Mouse (Mus musculus) c-Kit-positive CD71-positive TER-119-negative erythroid progenitor cells, embryonic 14.5 days (primary cell): ENCODE measurements around the gene Mybph.

ENCODE experiments used
- DNase-seq: peaks from one replicate; pipeline ENCODE4 v3.0.0-alpha.2; 2013; ENCODE audit warnings: low read depth

Gene Mybph

DNA sequence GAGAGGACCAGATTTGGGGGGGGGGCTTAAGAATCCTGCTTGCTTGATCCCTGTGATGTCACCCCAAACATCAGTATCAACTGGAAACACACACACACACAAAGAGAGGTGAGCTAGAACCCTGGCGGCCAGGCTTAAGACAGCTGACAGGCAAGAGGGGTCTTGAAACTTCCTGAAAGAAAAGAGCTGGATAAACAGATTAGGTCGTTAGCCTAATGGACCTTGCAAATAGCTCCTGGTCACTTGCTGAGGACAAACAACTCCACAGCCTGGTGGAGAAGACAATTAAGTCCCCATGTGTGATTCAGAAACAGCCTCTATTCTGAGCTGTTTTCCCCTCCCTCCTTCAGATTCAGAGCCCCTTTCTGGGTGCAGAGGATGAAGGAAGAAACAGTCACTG lies 18.4 kb downstream of the Mybph start:
- no peak for DNase-seq

DNA sequence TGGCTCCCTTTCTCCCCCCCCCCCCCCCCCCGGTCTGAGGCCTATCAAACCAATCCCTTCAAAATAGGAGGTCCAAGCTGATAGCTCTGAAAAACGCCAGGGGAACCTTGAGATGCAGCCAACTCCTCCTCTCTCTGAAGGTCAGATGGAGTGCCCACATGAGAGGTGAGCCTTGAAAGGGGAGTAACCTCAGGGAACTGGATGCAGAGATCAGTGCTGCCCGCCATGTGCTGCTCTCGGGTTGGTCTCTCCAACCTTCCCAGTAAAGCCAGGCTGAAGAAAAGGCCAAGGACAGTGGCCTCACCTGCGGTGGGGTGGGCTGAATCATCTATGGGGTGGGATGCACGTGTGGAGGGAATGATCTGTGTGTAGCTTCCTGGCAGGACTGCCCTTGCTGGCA lies 19.1 kb downstream of the Mybph start:
- no peak for DNase-seq

DNA sequence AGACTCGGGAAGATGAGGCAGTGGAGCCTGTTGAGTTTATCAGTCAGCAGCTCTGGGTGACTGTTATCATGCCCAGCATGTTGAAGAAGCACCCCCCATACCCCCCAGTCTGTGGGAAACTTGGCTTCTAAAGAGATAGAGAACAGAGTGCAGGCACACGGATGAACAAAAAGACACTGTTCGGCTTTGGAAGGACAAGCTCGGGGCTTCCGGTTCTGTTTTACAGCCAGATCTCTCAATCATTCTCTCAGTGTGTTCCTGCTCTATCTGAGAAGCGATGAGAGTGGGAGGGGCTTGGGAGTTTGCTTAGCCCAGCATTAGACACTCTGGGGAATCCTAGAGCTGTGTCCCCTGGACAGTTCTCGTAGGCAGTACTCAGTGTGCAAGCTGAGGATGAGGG lies 20.2 kb downstream of the Mybph start:
- no peak for DNase-seq

DNA sequence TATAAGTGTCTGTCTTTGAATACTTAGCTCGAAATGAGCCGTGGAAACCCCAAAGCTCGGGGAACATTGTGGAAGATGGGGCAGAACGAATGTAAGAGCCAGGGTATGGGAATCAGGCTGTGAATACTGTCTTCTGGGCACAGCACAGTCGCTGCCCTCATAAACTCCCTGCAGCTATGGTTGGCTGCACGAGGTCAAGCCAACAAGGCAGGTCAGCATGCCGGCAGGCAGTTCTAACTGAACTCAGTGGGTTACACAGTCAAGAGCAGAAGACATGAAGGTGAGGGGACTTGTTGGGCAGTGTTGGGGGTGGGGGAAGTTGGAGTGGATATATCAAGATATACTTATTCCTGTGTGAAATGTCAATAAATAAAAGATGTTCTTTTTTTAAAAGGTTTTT lies 21.8 kb downstream of the Mybph start:
- no peak for DNase-seq

DNA sequence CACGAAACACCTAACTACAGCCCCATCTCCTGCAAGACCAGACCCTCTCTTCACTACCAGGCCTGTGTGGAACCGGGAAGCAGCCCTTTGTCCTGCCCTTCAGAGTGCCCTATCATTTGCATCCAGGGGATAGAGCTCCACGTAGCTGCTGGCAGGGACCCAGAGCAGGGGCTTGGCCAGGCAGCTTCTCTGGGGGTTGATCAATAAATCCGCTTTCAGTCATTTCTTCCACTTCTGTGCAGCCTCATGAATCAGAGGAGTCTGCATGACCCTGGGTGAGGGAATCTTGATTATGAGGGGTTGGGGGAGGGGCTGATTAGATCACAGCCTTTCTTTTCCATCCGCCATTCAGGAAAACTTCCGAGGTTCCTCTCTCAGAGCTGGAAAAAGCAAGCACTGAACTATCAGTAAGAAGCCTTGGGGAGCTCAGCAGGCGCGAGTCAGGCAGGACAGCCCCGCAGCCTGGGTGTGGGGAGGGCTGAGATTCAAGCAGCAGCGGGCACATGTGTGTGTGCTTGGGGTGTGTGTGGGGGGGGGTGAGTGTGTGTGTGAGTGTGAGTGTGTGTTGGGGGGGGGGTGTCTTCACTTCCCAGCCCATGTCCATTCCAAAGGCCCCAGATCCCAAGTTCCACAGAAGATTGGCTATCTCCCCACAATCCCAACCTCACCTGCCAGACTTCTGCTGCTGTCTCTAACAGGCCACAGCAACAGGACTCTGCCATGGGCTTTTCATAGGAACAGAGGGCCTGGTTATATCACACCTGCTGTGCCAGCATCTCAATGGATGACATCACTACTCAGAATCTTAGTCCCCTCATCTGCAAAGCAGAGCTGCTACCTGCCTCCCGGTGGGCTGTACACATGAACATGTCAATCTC lies 22.7 kb downstream of the Mybph start:
- no peak for DNase-seq

DNA sequence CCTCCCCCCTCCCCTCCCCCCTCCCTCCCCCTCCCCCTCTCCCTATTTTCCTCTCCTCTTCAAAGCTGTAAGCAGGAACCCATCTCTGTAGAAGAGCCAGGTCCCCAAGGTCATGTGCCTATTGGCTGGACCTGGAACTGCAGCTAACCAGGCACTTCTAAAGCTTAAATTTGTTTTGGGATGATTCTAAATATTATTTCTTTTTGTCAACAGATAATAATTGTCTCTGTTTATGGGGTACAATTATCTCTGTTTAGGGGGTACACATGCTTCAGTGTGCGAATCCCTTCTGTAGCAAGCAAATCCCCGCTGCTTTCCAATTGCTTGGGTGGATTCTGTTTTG lies 23.4 kb downstream of the Mybph start:
- no peak for DNase-seq

DNA sequence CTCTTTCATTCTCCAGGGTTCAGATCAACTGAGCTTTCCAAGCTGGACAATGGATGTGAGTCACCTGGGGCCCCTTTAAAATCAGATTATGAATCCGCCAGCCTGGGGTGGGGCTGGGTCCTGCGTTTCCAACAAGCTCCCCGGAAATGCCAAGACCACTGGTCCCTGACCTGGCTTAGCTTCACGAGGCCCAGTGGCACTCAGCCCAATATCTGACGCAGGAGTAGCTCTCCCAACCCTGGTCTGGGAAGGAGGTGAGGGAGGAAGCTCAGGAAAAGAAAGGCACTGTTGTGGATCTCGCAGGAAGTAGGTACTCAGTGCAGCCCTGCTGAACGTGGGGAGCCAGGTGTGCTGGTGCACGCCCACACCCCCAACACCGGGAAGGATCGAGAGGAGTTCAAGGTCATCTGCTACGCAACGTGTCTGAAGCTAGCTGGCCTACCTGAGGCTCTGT lies 23.8 kb downstream of the Mybph start:
- DNase-seq = no peak

DNA sequence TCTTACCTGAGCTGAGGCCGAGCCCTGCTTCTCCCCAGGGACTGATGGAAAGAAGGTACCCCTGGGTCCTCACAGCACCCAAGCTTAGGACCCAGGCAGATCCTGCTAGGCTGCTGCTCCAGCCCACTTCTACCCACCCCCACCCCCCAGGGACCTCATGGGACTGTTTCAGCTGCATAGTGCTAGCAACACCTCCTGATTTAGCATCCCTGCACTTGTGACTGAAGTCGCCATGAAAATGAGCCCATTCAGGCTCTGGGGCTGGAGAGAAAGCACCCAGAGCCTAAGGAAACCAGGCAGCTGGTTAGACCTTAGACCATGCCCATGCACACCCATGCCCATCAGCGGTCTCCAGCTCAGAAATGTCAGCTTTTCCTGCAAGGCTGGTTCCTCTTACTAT lies 24.7 kb downstream of the Mybph start:
- DNase-seq = no peak

DNA sequence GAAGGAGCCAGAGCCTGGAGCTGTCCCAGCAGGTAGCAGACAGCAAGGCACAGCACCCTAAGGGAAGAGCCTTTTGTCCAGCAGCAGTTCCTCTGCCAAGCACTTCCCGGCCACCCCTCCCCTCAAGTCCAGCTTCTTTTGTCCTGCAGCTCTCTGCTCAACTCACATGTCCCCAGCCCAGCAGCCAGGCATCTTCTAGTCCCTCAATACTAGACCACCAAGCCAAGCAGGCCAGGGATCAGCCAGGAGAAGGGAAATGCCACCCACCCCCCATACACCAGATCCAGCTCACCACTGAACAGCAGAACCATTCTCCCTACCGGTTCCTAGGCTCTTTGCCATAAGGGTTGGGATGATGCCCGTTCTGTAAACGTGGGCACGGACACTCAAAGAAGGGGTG lies 26.4 kb downstream of the Mybph start:
- DNase-seq = no peak

DNA sequence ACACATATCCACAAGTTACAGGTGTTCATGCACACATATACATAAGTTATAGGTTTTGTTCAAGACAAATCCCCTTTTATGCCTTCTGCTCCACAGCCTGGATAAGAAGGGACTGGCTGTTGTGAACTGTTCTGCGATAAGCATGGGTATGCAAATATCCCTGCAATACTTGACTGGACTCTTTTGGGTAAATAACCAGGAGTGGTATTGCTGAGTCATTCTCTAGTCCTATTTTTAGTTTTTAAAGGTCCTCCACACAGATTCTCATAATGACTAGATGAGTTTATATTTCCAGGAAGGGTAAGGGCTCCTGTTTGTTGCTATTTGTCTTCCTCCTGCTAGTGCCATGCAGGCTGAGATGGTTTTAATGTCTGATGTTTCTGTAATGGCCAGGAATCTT lies 27.9 kb downstream of the Mybph start:
- no peak for DNase-seq

DNA sequence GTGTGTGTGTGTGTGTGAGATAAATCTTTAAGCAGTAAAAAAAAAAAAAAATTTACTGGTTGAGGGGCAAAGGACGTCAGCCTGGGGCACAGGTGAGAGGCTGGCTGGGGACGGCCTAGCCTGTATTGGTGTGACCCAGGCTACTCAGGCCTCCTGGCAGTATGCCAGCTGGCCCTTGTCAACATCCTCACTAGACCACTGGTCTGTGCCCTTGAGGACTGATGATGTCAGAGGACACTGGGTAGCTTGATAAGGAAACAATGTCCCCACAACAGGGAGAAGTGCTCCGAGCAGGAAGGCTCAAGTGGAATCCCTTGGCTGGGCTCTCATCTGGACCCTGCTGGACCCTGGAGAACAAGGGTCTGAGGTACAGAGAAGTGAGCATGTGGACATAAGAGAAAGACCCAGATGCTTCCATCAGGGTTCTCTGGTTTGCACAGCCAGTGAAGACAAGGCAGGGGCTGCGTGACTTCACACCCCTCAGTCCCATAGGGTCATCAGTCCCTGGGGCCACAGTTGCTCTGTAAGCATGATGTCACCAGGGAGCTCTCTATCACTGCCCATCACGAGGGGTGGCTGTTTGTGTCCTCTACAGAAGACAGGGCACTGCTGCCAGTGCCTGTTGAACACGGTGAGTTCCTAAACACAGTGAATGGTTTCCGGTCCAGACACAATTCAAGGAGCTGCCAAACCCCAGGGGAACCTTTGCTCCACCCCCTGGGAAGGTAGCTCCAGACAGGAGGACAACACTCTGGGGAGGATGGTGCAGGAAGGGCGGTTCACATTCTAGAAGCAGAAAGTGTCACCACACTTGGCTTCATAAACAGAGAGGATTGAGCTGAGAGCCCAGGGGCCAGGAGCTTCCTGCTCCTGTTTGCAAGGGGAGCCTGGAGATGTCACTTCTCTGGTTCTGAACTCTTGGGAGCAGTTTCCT lies 29.1 kb downstream of the Mybph start:
- no peak for DNase-seq

DNA sequence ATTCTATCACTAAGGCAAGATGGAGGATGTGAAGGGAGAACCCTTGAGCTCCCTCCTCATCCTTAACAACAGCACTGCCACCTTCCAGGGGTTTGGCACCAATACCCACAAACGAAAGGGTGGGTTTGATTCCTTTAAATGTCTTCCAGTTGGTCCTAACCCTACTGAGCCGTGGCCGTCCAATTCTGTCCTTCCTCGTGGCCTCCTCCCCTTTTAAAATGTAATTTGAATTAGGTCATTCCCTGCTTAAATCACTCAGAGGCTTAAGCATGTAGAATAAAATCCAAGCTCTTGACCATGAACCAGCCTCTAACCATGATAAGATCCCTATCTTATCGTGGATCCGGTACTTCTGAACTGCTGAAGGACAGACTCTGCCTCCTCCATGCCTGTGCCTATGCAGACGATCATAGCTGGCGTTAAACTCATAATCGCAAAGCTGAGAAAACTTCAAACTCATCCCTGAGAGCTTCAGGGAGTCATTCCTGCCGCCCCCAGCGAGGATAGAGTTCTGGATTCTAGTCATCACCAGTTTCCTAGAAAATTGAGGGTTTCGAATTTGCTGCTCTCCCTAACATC lies 31.5 kb downstream of the Mybph start:
- DNase-seq = no peak

DNA sequence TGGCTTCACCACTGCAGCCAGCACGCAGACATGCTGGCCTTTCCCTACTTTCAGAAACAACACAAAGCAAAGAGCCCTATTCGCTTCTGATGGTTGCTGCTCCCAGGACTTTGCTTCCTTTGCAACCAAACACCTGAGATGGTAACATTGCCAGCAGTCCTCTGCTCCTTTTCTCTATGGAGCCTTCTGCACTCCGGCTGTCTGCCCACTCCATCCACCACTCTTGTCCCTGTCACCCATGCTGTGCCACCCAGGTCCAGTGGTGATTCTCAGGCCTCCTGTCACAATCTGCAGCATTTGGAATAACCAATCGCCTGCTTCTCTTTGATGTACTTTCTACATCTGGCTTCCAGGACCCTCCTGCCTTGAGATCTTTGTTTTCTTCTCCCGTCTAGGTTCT lies 32.1 kb downstream of the Mybph start:
- no peak for DNase-seq

DNA sequence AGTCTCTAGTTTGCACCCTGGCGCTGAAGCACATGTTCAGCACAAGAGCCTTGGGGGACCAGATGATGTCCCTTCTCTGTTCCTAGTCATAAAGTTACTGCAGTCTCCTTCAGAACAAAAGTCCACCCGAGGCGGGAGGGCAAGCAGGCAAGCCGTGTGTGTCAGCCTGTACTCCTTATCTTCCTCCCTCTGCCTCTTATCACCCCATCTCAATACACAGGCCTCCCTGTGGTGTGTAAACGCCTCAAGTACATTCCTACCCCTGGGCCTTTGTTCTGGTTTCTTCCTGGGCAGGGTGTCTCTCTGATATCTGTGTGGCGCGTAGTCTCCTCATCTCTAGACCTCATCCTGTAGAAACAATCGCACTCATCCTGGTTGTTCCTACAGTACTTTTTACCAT lies 33.5 kb downstream of the Mybph start:
- DNase-seq = no peak

DNA sequence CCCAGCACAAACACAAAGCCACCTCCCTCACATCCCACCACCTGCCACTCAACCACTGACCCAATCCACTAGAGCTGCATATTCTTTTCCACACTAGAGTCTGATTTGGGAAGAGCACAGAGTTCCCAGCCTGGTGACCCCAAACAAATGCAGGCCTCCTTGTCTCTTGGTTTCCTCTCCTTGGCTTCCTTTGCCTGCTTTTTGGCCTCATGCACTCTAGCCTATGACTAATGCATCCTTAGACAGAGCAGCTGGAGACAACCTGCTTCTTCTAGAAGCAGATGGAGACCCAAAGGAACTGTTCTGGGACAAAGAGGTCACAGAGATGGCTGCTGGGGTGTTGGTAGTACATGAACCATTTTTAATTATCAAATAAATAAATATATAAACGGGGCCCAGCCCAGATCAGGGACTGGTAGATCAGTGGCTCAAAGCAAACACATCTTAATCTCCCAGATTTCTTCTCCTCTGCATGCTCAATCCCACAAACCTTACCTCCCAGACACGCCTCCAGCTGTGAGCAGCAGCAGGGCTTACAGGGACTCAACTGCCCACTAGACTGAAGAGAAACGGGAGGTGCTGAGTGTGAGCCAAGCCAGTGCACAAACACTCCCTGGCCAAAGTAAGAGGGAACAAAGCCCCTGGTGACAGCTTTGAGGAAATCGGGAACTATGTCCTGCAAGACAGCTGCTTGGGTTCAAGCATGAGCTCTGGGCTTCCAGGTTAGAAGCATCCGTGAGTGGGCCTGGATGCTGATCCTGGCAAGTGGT lies 36.7 kb downstream of the Mybph start:
- DNase-seq = no peak

DNA sequence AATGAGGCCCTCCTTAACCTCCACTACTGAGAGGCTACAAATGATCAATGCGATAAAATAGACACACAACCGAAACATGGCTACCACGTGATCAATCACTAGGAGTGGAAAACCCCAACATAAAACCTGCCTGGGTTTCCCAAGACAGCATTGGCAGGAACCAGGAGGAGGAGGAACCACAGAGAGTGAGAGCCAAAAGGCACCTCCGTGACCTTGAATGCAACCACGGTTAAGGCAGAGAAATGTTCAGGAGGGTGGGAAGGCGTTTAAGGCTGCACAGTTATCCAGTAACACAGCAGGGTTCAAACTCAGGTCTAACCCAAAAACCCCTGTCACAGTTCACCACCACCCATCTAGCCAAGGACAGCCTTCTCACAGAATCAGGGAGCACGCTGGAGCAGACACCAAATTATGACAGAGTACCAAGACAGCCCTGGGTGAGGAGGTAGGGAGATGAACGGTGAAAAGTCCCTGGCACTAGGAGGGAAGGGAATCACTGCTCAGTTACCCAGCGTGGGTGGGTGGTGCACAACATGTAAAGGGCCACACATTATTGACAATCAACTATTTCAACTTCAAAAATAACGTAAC lies 37.5 kb downstream of the Mybph start:
- no peak for DNase-seq

DNA sequence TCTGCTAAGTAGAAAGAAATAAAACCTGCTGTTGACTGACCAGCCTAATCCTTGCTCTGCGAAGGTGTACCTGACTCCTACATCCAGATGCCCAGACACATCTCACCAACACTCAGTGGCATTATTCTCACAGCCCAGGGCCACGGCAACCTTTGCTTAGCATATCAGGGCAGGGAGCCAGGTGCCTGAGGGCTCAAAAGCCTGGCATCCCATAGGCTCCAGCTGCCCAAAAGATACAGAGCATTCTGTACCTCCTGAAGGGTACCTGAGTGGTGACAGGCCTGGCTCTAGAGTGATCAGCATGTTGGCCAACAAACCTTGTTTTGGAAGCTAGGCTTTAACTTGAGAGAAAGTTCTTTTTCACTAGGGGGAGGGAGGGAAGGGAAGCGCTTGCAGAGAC lies 38.0 kb downstream of the Mybph start:
- DNase-seq = no peak

DNA sequence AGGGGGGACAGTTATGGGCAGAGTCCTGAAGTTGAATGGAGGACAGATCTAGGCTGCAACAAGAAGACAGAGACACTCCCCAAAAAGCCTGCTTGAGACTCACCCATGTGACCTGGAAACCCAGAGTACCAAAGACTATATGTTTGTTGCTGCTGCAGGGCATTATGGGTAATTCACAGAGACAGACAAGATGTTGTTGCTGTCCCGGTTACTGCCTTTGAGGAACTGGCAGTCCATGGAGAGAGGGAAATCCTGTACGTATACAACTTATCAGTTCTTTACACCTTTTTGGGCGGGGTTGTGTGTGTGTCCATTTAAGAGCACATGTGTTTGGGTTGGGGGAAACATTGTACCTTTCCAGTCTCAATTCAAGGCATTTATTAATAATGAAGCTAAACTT lies 38.4 kb downstream of the Mybph start:
- no peak for DNase-seq

DNA sequence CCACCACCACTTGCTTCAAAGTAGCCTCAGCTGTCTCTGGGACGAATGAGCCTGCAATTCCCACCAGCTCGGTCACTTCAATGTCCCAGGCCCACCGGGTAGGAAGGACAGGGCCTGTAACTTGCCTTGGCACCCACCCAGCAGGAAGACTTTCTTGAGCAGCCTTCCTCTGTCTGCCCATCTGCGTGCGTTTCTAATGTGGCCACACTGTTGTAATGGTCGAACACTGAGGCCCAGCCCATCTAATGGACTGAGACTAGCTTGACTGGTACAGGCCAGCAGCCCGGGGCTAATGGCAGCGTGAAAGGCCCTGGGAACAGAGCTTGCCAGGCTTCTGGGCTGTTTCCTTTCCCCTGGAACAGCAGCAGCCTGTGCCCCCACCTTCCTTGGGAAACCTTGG lies 39.1 kb downstream of the Mybph start:
- no peak for DNase-seq

DNA sequence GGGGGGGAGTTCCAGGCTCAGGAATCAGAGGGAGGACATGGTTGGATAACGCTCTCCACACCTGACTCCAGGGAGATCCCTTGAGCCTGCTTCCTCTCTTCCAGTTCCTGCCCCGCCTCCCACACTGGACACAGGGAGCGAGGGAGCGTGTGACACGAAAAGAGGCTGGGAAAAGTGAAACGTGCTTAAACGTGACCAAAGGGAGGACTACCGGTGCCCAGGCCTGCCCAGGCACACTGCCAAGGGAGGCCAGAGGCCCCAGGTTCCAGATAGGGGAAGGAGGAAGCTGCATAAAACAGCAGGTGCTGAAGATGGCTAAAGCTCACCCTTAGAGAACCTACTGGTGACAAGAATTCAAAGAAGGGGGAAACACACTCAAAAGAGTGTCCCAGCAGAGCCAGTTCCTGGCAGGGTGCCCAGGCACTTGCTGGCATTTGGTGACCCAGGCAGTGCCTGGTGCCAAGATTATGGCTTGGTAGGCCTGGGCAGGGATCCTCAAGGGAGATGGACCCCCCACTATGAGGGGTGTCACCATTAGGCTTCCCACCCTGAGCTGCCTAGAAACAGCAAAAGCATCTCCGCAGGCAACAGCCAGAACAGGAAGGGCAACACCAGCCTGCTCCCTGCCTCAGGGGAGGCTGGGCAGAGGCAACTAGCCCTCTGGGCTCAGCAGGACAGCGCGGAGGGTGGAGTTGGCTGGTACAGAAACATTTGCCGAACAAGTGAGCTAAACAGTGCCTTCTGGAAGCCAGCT lies 39.7 kb downstream of the Mybph start:
- DNase-seq = no peak
